Mouse (Mus musculus) testis, adult 10 weeks (tissue): ENCODE data around the gene Tnfsf11. TPM values are rescaled to one million over a fixed set of nuclear protein-coding genes. Genes with fewer than 3 reads are reported as not detected.

Source experiments
- polyA plus RNA-seq: library from polyadenylated mRNA; stranded (reverse); fragments of 350-450 nt; fragmentation: Illumina TruSeq; extraction: RNeasy Lipid Tissue Mini Kit (QIAGEN cat#74804); gene quantifications from one replicate; pipeline ENCODE4 v1.2.3, GENCODE M21; 2014; ENCODE audit warnings: low read depth, low replicate concordance

Tnfsf11 gene
- not detected for polyA plus RNA-seq

GRCm38 (mm10) chr14:78307286-78308237, at the start of gene Tnfsf11:
TSS of gene Tnfsf11 (minus strand) at chr14:78308043.

Other genes with a start within 250 kb of the Tnfsf11 start
- not detected for gene Fam216b, start 219.0 kb downstream of the Tnfsf11 start, polyA plus RNA-seq
- 55.2 TPM for gene Akap11, start 228.8 kb upstream of the Tnfsf11 start, polyA plus RNA-seq